Mouse (Mus musculus) liver, embryonic 14.5 days (tissue): ENCODE data around the gene Fam192a. TPM values are rescaled to one million over a fixed set of nuclear protein-coding genes. Genes with fewer than 3 reads are reported as not detected.

Experiments used
- ATAC-seq: fragments of 200-750 bp; cut with Nextera tagmentation; 2 replicates; pipeline ENCODE4 v1.8.0; 2017; ENCODE audit warnings: moderate number of reproducible peaks, mild to moderate bottlenecking, moderate library complexity; ENCODE audit not compliant: insufficient read depth
- DNase-seq, 3 experiments: peaks; one replicate each; pipeline ENCODE4 v3.0.0-alpha.2; 2012 to 2013; ENCODE audit warnings: low read depth in 3 of 3, low spot score in 3 of 3
- H3K27ac ChIP-seq: fragments of 300-500 bp; sonication (generic); 2 replicates; pipeline ENCODE4 v1.5.1; 2014; ENCODE audit warnings: moderate library complexity, mild to moderate bottlenecking, control low read depth, inconsistent platforms
- H3K27me3 ChIP-seq: fragments of 300-500 bp; sonication (generic); 2 replicates; pipeline ENCODE4 v1.6.1; 2014; ENCODE audit warnings: mild to moderate bottlenecking, low read length, moderate library complexity; ENCODE audit not compliant: control insufficient read depth, insufficient read depth
- H3K36me3 ChIP-seq: fragments of 300-500 bp; sonication (generic); replicated peaks from 2 replicates; pipeline ENCODE4 v1.6.1; 2014; ENCODE audit warnings: low read depth; ENCODE audit not compliant: control insufficient read depth, insufficient read depth
- H3K4me1 ChIP-seq, 2 experiments: fragments of 200-500 bp in 1 of 2; fragments of 300-500 bp in 1 of 2; sonication (generic) in 1 of 2; replicated peaks; 2 replicates each; pipeline ENCODE4 v1.6.1; 2012 to 2014; ENCODE audit warnings: antibody characterized with exemption in 1 of 2, inconsistent platforms in 1 of 2, low read length in 1 of 2; ENCODE audit not compliant: control insufficient read depth in 2 of 2, insufficient read depth in 2 of 2
- H3K4me2 ChIP-seq: fragments of 300-500 bp; sonication (generic); 2 replicates; pipeline ENCODE4 v1.6.1; 2014; ENCODE audit warnings: low read depth, mild to moderate bottlenecking, control low read depth, moderate library complexity
- H3K4me3 ChIP-seq, 2 experiments: fragments of 200-500 bp in 1 of 2; fragments of 300-500 bp in 1 of 2; sonication (generic) in 1 of 2; 2 replicates each; pipeline ENCODE4 v1.5.1; 2012 to 2014; ENCODE audit warnings: low read depth in 2 of 2, low read length in 2 of 2, mild to moderate bottlenecking in 2 of 2, control low read depth in 1 of 2, inconsistent platforms in 1 of 2, moderate library complexity in 1 of 2; ENCODE audit not compliant: insufficient read depth in 1 of 2
- H3K9ac ChIP-seq: fragments of 300-500 bp; sonication (generic); replicated peaks from 2 replicates; pipeline ENCODE4 v1.6.1; 2014; ENCODE audit warnings: mild to moderate bottlenecking, control low read depth, moderate library complexity
- H3K9me3 ChIP-seq: fragments of 300-500 bp; sonication (generic); 2 replicates; pipeline ENCODE4 v1.6.1; 2016; ENCODE audit warnings: low read length, mixed read lengths; ENCODE audit not compliant: control insufficient read depth
- CTCF ChIP-seq: IDR thresholded peaks from 2 replicates; pipeline ENCODE4 v1.5.1; 2016; ENCODE audit warnings: antibody characterized with exemption, low read depth, control low read depth
- EP300 ChIP-seq: IDR thresholded peaks from 2 replicates; pipeline ENCODE4 v1.6.1; 2016; ENCODE audit warnings: antibody characterized with exemption, low read depth
- WGBS: fragments of 180-500 bp; shearing (Covaris S2); extraction: QIAGEN DNeasy Blood & Tissue Kit; methylation state at CpG from one replicate; pipeline ENCODE4 v1.1.7; 2014; ENCODE audit not compliant: insufficient replicate concordance; 5-methylcytosine and 5-hydroxymethylcytosine counted together
- polyA plus RNA-seq, 2 experiments: library from polyadenylated mRNA; depleted of rRNA in 1 of 2; stranded (reverse) in 1 of 2; unstranded in 1 of 2; fragments of >200 nt; fragmentation: Nextera tagmentation in 1 of 2; extraction: Ambion mirVana in 1 of 2; gene quantifications; 2 replicates each; pipeline versions ENCODE4 v1.2.1 to v1.2.3; 2012 to 2014

Gene Fam192a
- polyA plus RNA-seq, 2 experiments = 16.1 to 25.8 TPM

DNA sequence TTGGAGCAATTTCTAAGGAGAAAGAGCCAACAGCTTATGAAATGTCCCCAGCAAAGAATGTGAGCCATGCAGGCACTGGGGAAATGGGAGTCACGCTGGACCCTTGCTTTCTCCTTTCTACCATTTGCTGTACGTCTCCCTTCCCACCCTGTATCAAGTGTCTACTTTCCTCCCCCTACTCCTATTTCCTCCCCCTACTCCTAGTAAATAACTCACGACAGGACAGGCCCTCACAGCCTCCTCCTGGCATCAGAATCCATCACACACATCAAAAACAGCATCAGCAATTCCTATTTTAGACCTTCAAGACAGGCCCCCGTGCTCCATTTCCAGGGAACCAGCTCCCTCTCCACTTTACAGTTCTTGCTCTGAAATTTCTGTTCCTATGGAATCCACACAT lies 10.1 kb downstream of the Fam192a start:
- no peak for TF ChIP-seq EP300
- no peak for TF ChIP-seq CTCF
- H3K9ac ChIP-seq = no peak overlapping the region
- no peaks in the 10 kb centered on the region for H3K27me3 ChIP-seq
- peaks cover under 1% of the 10 kb centered on the region for H3K36me3 ChIP-seq
- no peaks in the 10 kb centered on the region for H3K9me3 ChIP-seq
- H3K4me2 ChIP-seq = no peak overlapping the region
- no peak overlapping the region for H3K4me3 ChIP-seq
- ATAC-seq (no peak), DNase-seq (no peak)
- WGBS = 71% methylated on average over 4 of the region's 4 CpGs
- no peaks in the 10 kb centered on the region for H3K4me1 ChIP-seq
- no peak overlapping the region for H3K27ac ChIP-seq

DNA sequence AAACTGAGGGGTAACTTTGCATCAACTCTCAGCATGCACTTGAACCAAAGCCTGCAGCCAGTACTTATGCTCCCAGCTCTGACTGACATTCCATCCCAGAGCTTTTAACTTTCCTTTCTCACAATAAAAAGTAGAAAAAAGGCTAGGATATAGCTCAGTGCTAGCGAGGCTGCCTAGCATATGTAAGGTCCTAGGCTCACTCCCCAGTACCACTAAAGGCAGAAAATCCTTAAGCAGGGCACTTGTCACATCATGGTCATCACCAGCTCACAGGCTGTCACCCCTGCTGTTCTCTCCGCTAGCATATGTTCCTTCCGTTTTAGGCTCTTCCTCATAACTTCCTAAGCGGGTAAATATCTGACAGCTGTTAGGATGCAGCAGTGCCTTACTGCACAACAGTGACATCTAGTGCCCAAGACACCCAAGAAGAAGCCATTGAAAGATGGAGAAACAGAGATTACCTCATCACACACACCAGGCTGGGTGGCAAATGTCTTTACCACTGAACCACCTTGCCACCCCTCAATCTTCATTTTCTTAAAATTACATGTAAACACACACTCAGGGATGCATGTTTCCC lies 17.5 kb downstream of the Fam192a start:
- H3K9ac ChIP-seq = no peak overlapping the region
- peaks cover 24% of the 10 kb centered on the region for H3K36me3 ChIP-seq
- WGBS = 50% methylated on average over 4 of the region's 4 CpGs
- H3K4me1 ChIP-seq = no peaks in the 10 kb centered on the region
- no peaks in the 10 kb centered on the region for H3K9me3 ChIP-seq
- TF ChIP-seq CTCF (peak; percentile 64), EP300 (no peak)
- ATAC-seq (no peak), DNase-seq (no peak)
- no peak overlapping the region for H3K27ac ChIP-seq
- no peaks in the 10 kb centered on the region for H3K27me3 ChIP-seq
- no peak overlapping the region for H3K4me3 ChIP-seq
- no peak overlapping the region for H3K4me2 ChIP-seq

DNA sequence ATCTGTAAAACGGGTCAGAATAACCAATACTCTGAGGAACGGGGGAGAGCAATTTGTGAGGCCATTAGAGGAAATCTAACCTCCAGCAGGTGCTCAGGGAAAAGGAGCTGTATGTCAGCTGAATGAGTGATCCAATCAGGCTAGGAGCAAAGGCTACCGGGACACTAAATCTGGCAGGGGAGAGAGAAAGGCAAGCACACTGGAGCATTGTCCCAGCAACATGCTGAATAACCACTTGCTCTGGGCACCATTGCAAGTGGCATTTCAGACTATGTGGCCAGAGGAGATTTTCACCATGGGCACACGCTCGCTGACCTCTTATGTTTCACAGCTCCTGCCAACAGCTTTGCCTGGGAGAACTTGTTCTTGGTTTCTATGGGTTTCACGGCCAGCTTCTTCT lies 19.2 kb downstream of the Fam192a start:
- H3K36me3 ChIP-seq = peaks cover 32% of the 10 kb centered on the region

DNA sequence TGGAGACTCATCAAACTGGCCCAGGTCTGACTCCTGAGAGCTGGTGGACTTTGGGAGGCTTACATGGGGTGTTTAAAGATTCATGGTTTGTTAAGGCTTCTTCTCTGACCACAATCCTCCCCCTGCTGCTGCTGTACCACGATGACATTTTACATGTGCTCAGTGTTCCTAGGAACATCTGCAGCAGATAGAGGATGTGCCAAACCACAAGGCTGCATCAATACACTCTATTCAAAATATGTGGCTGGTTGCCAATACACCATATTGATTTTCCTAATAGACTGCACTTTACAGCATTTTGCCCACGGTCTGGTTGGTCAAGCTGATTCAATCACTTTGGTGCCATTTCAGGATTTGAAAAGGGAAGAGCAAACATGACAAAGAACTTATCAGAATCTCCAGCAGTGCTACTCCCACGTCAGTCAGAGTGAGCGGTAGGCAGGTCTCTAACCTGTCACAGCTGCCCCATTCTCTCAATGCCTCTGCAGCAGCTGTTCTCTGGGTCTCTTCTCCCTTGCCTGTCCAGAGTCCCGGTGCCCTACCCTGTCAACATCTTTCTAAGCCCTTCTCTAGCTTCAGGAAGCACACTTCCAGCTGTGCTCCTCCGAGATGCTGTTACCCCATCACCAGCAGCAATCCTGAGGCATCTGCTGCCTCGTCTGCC lies 19.8 kb downstream of the Fam192a start:
- Histone ChIP-seq H3K9ac (no peak overlapping the region), H3K36me3 (peaks cover 32% of the 10 kb centered on the region), H3K27ac (no peak overlapping the region), H3K4me2 (no peak overlapping the region), H3K4me3 (no peak overlapping the region), H3K27me3 (no peaks in the 10 kb centered on the region), H3K4me1 (no peaks in the 10 kb centered on the region), H3K9me3 (no peaks in the 10 kb centered on the region)
- DNase-seq (no peak), ATAC-seq (no peak)
- TF ChIP-seq EP300 = no peak
- no peak for TF ChIP-seq CTCF
- WGBS = 65% methylated on average over 7 of the region's 7 CpGs

More for the DNA sequence above, 19.2 kb downstream of the Fam192a start:
- no peaks in the 10 kb centered on the region for H3K4me1 ChIP-seq
- H3K27ac ChIP-seq = no peak overlapping the region
- H3K9me3 ChIP-seq = no peaks in the 10 kb centered on the region
- H3K4me2 ChIP-seq = no peak overlapping the region
- no peak for TF ChIP-seq CTCF
- no peak for TF ChIP-seq EP300
- no peaks in the 10 kb centered on the region for H3K27me3 ChIP-seq
- no peak for DNase-seq
- 77% methylated on average over 6 of the region's 6 CpGs for WGBS
- no peak overlapping the region for H3K9ac ChIP-seq
- ATAC-seq = no peak
- no peak overlapping the region for H3K4me3 ChIP-seq

DNA sequence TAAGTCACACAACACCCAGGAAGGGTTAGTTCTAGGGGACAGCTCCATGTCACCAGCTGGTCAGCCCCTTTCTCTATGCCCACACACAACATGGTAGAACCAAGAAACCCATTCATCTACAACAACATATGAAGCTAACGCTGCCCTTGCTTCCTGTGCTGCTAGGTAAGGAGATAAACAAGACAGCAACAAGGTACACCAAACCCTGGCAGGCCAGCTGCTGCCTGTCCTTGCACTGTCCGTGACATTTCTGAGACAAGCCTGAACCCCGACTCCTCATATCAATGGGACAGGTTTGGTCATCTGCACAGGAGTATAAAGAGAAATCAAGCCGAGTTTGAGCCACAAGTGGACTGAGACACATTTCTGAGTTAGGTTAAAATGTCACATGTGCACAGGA lies 26.6 kb downstream of the Fam192a start:
- WGBS = 76% methylated on average over 4 of the region's 4 CpGs
- Histone ChIP-seq H3K9ac (no peak overlapping the region), H3K36me3 (peaks cover 21% of the 10 kb centered on the region), H3K4me3 (no peak overlapping the region), H3K4me1 (no peaks in the 10 kb centered on the region), H3K27me3 (no peaks in the 10 kb centered on the region), H3K9me3 (no peaks in the 10 kb centered on the region), H3K27ac (no peak overlapping the region), H3K4me2 (no peak overlapping the region)
- no peak for DNase-seq
- no peak for TF ChIP-seq EP300
- no peak for TF ChIP-seq CTCF
- ATAC-seq = no peak
